Mouse (Mus musculus) embryo, embryonic 10.5 days (tissue): ENCODE measurements around the gene Cd200.

Source experiments
- DNase-seq: peaks from one replicate; pipeline ENCODE4 v3.0.0-alpha.2; 2015; ENCODE audit warnings: low spot score

Gene Cd200

DNA sequence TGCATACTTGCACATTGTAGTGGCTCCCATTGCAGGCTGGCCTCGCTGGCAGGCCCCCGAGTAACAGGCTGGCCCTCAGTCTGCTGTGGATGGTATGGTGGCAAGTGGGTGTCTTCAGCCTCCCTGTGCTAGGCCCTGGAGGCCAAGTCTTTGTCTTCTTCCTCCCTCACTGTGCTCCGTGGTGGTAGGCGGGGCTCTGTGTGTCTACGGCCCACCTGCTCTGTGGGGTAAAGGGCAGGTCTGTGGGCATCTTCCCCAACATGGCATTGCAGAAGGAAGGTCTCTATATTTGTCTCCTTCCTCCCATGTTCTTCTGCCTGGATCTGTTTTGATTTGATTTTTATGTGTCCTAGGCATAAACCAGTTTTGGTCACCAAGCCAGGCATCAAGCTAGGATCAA is 74.0 kb downstream of the Cd200 start:
- DNase-seq, result no peak

DNA sequence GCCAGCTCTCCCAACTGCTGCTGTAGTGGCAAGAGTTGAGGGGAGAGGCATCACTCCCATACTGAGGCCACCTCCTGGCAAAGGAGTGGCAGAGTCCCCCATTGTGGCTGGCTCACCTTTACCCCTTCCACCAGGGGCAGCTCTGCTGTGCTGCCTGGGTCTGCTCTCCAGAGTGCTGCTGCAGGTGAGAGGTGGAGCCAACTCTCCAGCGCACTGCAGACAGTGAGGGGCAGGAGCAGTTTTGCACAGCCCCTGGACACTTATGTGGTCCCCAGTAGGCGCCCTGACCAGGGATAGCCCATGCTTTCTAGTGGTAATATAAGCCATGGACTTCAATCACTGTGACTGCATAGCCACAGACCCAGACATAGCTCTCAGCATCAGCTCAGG is 74.5 kb downstream of the Cd200 start:
- DNase-seq, result no peak

DNA sequence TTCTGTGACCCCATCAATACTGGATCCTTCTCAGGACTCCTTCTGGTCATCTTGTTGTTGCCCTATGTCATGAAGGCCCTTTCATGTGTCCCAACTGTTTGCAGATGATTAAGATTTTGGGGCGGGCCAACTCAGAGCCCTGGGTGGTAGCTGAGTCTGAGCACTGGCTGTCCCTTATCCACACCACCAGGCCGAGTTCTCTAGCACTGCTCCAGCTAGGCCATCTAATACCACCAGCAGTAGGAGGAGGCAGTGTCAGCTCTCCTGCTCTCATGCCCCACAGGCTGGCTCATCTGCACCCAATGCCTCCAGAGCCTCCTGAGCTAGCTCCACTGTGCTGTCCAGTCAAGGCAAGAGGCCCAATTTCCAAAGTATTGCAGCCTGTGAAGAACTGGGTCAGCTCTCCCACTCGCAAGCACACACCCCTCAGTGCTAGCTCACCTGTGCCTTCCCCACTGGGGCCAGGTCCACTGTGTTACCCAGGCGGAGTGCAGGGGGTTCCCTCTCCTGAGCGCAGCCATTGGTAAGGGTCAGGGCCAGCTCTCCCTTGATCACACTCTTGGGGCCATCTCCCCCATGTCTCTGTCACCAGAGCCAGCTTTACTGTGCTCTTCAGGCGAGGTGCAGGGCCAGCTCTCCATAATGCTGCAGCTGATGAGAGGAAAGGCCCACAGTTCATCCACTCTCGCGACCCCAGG is 75.0 kb downstream of the Cd200 start:
- no peak for DNase-seq

DNA sequence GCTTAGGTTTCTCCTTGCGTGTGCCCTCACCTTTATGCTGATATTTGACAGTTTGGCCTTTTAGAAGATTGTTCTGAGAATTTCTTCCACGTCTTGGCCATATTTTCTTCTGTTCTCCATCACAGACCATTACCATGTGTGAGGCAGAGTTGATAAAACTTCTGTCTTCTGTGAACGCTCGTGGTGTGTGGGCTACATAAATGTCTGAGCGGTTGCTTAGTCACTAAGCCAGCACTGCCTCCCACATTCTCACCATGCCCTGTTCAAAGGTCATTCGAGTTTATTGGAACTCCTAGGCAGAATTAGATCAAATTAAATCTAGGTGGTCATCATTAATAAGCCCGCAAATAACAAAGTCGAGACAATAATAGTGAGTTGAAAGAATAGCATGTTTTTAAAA is 76.3 kb downstream of the Cd200 start:
- DNase-seq, result no peak
